Mouse (Mus musculus): ENCODE measurements around the gene Cpne8.

Cpne8 gene

DNA sequence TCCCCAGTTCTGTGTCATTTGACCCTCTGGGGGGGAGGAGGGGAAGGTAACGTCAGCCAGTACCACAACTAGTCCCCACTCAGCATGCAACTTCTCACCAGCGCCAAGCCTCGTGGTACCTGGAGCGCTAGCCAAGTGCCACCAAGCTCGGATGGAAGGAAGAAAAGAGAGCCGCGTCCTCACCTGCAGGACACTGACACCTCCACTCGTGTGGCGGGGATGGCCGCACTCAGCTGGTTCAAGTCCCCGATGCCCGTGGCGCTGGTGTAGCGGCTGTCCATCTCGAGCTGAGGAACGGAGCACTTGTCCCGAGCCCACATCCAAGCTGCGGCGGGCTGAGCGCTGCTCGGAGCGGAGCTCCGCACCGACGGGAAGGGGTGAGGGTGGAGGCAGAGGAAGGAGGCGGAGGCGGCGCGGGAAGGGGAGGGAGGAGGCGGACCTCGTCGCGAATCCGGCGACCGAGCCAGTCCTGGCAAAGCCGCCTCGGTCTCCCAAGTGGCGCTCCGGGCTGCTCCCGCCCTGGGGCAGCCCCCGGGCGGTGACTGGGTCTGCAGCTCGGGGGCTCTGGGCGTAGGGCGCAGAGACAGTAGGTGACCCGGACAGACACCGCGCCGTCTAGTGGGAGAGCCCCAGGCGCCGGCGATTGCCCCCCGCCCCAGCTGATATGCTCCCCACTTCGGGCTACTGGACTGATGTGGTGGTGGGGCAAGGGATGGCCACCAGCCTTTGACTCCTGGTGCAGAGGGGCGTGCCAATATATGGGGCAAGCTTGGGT is at the start of gene Cpne8:
Gene Cpne8 (minus strand): TSS at position 448 of the 775 bp plus-strand sequence.
- DNase-seq (ENCODE audit: low read depth, low spot score) = no peak

DNA sequence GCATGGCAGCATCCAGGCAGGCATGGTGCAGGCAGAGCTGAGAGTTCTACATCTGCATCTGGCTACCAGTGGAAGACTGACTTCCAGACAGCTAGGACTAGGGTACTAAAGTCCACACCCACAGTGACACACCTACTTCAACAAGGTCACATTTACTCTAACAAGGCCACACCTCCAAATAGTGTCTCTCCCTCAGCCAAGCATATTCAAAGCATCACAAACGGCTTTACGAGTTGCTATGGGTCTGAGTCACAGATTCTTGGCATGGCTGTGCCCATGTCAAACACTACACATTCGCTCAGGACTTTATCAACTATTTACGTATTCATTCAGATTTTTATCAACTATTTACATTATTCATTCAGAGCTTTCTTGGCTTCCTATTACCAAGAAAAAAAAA is 38.5 kb upstream of the Cpne8 start:
- no peak for DNase-seq (ENCODE audit: low read depth, low spot score)

DNA sequence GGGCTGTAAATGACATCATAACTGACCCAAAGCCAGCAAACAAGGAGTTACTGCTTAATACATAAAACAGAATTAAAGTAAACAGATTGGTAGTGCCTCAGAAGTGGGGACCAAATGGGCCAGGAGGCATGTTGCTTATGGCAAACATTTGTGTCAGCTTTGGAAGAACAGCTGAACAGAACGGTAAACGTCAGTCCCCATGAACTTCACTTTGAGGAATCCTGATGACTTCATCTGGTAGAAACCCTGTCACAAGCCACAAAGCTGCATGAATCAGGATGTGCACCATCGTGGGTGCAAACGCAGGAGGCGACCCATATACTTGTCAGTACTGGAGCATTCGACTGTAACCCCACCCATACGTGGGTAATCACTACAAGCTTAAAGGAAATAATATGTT is 30.1 kb upstream of the Cpne8 start:
- DNase-seq (ENCODE audit: low read depth, low spot score) = no peak

DNA sequence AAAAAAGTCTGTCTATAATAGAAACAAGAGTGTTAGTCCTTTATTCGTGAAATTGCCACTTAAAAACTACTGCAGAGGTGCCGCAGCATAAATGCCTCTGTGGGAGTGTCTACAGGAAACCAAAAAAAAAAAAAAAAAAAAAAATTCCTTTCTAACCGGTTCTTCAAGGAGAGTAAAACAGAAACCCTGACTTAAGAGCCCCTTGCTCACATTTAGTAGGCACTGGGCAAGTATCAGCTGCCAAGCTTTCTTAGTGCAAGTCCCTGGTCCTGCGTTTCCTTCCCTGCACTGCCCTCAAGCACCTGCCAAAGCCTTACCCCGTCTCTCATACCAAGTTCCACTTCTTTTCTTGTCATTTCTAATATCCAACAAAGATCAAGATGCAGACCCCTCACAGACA is 25.1 kb upstream of the Cpne8 start:
- no peak for DNase-seq (ENCODE audit: low read depth, low spot score)

DNA sequence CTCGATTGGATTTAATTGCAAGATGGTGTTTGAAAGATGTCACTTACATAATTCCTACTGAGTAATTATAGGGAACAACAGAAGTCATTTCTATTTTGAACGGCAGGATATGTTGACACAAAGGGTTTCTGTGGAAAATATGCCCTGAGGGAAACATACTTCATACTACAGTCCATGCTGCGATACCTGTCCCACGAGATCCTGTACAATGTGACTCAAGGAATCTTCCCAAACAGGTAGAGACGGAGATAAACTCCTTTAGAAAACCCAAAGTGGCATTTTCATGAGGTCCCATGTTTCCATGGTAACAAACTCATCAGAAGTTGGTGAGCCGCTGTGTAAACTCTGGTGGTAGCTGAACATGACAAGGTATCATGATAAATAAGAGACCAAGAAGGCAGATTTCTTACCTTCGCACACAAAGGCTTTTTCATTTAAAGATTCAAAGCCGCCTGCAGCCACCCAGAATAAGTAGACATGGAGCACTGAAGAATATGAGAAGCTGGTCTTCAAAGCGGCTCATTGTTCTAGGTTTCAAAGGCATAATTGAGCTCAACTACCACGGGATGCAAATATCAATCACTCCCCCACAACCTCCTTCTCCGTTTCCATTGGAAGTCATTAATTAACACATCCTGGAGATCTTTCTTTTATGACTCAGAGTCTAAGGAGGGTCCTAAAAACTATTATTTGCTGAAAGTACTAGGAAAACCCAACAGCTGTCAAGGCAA is 24.4 kb upstream of the Cpne8 start:
- DNase-seq (ENCODE audit: low read depth, low spot score) = no peak

DNA sequence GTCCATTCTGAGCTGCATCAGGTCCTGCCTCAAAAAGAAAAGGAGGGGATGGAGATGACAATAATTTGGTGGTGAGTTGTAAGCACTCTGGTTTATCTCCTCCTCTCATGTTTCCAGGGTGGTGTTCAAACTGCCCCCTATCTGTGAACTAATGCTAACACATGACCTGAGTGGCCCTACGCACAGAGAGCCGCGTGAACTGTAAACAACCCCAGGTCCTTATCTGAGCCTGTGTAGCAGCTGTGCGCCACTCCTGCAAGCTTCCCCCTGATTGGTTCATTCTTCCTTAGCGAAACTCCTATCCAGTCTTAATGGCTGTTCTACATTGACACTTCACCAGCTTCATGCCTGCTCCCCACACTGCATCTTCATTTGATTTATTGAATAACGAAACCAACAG is 7.5 kb upstream of the Cpne8 start:
- no peak for DNase-seq (ENCODE audit: low read depth, low spot score)

DNA sequence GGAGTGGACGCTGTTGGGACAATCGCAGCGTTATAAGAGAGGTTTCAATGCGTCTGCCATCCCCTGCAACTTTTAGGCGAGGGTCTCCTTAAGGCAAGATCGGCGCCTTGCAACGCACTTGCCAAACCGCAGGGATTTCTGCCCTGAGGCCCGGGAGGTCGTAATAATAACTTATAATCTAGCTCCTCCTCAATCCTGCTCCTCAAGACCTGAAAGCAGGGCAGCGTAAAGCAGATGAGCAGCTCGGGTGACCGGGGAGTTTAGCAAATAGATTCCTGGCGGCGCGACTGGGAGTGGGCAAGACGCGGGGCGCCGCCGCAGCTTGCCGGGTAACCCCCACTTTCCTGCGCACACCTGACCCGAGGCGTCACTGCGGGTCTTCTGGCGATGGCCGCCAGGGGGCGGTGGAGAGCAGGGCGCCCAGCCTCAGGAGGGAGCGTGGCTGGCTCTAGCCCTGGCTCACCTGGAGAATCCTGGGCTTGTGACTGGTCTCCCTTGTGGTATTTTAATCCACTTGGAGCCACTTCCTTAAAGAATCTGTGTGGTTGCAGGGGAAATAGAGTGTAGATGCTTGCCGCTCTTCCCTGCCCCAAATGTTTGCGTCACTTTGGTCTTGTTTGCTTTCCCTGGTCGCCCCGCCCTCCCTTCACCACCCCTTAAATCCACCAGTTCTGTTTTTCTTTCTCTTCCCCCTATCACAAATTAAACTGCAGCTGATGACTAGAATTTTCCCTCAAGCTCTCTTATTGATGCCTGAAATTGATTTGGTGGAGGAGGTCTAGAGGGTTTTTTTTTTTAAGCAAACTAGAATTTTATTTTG is 738 bp upstream of the Cpne8 start:
- no peak for DNase-seq (ENCODE audit: low read depth, low spot score)

DNA sequence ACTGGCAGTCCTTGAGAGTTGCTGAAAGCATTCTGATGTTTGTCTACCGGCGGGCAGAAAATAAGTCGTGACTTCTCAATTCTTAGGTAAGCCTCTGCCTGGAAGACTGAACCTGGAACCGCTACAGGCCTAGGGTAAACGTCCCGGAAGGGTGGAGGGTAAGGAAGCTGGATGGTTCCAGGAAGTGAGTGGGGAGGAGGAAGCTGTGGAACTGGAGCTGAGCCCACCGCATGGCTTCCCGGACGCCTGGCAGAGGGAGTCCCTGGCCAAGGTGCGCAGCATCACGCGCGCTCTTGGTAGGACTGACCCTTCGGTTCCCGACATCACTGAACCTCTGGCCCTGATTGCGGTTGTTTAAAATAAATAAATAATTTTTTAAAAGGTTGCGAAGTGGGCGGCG is 744 bp downstream of the Cpne8 start:
- DNase-seq (ENCODE audit: low read depth, low spot score) = no peak

DNA sequence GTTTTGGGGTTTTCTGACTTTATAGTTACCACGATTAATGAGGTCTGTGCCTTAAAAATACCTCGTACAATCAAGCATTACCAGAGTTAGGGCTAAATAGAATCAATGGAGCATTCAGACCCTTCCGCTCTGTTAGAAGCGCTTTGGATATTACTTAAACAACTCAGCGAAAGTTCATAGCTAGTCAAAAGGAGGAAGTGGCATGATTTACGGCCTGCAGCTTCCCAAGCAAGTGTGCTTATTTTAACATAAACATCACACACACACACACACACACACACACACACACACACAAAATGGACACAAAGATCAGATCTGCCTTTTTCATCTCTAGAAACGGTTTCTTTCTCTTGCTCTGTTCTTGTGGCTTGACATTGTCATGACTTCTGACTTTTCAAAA is 9.7 kb downstream of the Cpne8 start:
- no peak for DNase-seq (ENCODE audit: low read depth, low spot score)

DNA sequence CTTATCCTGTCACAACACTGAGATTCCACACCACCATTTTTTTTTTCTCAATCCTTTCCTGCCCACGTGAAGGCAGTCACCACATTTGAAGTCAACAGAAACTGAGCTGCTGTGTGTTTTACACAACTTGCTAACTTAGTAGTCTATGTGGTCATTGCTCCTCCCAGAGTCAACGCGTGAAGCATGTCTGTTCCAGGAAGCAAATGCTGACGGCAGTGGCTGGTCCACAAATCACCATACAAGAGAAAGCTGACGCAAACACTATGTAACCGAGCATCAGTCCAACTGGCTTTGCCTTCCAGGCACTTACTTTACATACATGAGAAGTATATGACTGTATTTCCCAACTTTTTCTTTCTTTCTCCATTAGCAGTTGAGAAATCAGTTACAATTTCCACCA is 12.3 kb downstream of the Cpne8 start:
- no peak for DNase-seq (ENCODE audit: low read depth, low spot score)

DNA sequence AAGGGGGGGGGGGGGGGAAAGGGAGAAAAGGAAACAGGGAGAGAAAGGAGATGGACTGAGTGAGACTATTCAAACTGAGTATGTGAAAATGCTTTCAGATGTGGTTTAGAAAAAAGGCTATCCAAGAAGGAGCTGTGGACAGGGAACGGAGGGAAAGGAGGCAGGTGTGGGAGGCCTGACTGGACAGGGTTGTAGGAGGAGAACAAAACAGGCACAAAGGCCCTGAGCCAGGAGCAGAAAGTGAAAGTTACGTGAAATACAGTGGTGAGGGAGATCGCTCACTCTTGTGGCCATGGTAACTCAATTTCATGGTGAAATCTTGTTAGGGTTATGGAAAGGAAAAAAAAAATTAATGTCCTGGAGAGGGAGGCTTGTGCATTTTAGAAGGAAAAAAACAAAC is 14.6 kb downstream of the Cpne8 start:
- DNase-seq (ENCODE audit: low read depth, low spot score) = no peak

DNA sequence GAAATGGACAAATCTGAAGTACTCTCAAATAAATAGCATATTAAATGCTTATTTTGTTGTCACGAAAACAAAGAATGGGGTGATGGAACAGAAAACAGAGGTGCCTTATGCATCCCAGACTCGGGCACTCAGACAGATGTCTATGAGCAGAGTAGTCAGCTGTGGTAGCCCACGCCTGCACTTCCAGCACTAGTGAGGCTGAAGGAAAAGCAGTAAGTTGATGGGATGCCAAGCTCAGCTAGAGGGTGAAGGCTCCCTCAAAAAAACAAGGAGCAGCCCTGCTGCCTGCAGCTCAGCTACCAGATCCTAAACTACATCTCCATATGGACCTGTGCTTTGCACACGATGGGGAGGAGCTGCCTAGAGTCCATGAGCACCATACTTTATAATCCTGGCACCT is 15.6 kb downstream of the Cpne8 start:
- no peak for DNase-seq (ENCODE audit: low read depth, low spot score)

DNA sequence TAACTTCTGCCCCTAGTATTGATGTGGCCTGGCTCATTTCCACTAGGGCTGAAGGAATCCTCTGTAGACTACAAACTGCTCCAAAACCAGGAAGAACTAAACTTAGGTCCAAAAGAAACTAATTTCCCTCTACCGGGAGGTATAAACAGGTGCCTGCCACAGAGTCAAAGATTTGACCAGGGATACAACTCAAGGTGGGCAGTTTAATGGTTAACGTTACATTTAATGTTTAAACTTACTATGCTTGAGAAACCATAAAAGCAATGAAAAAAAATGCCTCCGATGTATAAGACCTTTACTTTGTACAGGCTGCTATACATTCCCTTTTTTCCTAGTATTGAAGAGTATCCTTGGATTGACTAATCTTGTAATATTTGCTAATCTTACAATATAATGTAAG is 18.5 kb downstream of the Cpne8 start:
- DNase-seq (ENCODE audit: low read depth, low spot score) = no peak

DNA sequence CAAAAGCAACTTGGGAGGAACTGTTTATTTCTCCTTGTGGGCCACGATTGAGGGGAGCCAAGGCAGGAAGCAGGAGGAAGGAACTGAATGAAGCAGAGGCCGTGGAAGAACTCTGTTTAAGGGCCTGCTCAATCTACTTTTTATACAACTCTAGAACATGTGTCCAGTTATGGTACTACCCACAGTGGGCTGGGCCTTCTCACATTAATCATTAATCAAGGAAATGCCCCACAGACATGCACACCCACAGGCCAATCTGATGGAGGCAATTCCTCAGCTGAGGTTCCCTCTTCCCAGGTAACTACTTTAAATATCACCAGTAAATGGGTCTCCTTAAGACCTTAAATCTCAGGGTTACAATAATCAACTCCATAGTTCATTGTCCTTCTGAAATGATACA is 21.2 kb downstream of the Cpne8 start:
- no peak for DNase-seq (ENCODE audit: low read depth, low spot score)

DNA sequence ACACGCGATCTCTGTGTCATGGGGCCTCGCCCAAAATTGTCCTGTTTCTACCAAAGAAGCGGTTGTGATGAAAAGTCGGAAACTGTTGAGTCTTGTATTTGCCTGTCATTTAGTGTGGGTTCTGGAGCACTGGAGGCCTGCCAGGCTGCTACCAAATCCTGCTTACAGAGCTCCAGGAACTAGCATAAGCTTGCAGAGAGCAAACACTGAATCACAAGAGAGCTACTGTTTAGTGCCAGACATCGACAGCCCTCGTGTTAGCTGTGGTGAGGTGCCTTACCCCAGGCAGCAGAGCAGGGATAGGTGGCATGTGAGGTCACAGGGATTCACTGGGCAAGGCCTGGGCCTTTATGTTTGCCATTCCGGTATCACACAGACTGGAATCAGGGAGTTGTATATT is 22.7 kb downstream of the Cpne8 start:
- DNase-seq (ENCODE audit: low read depth, low spot score) = no peak

DNA sequence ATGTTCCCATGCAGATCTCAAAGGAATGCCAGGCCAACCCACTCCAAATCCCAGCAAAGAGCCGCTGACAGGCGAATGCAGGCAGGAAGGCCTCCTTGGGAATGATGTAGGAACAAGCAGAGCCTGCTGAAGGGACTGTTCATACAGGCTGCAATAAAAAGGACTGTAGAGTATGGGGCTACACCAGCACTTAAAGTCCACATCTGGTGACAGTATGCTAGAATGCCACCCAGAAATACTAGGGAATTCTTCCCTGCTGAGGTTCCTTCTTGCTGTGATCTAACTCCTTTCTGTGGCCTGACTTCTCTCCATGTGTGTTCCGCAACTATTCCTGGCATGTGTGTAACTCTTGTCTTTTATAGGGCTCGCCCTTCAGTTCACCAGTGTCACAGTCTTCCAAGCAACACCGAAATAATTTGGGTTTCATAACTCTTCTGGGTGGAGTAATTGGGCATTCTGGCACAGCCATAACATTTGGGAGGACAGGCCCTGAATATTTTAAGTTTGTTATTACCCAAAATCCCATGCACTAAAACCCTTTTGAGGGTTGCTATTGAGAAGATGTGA is 32.1 kb downstream of the Cpne8 start:
- DNase-seq (ENCODE audit: low read depth, low spot score) = no peak

DNA sequence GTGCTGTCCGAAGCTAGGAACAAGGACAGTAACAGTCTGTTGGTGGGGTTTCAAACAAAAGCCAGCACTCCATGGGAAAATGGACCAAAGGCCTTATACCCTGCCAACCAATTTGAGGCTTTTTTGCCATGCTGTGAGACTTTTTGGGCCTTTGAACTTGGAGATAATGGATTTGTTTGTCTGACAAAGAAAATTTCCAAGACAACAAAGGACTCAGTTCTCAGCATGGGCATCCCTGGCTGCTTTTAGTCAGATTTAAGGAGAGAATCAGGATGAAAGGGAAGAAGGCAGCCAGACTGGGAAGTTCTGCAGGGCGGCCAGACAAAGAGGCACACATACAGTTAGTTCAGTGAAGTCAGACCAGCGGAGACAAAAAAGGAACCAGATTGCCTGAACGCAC is 32.9 kb downstream of the Cpne8 start:
- DNase-seq (ENCODE audit: low read depth, low spot score) = no peak

DNA sequence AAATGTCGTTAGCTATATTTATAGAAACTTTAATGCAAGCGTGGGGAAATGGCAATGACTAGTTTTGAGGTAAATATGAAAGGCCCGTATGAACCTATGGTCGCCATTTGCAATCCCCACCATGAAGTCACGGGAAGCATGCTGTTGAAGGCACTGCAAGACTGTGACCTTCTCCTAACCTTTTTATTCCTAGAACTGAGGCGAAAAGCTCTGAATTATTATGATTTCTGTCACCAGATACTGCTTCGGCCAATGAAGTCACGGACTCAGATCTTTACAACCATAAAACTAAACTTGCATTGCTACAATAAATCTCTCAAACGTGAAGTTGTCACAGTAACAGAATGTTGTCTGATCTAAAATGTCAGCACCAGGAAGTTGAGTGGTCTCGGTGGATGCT is 33.4 kb downstream of the Cpne8 start:
- DNase-seq (ENCODE audit: low read depth, low spot score) = no peak

DNA sequence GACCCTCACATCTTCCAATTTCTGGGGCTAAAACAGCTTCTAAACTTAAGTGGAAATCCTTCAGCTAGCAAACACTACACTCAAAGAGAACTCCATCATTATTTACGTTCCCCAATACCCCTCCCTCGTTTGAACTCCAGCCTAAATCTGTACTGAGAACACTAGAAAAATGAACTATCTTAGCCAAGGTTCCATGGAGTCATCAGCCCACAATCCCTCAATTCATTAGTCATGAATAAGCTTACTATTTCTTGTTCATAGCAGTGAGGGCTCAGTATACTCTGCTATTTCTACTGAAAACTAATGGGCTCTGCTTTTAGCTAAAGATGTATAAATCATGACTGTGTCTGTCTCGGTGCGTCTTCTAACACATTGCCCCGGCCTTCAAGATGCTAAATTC is 55.0 kb downstream of the Cpne8 start:
- no peak for DNase-seq (ENCODE audit: low read depth, low spot score)

DNA sequence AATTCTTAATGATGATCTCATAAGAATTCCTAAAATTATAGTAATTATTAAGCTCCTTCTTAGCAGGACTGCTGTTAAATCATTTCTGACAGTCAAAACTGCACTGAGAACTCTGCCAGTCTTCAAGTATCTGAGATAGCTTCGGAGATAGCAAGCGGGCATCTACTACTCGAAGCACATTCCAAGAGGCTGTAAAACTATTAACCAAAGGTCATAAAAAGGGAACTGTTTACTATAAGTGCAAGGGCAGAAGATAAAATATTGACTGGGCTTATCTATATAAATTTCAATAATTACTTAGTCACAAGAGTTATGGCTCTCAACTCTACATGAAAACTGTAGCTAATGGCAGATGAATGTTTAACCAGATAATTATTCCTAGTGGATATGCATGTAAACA is 57.2 kb downstream of the Cpne8 start:
- DNase-seq (ENCODE audit: low read depth, low spot score) = no peak

DNA sequence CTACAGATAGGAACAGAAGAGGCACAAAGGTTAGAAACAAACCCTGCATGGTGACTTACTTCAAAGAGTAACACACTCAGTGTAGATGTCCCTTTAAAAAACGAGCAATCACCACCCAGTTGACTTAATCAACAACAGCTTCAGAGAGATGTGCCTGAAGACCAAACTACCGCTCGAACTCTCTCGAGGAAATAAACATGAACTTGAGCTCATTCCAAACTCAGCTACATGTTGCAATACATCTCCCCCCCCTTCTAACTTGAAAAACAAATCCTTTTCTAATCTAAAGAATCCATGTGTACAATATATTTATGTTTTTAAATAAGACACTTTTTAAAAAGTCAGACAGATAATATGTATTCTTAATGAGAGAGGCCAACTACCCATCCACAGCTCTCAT is 59.5 kb downstream of the Cpne8 start:
- no peak for DNase-seq (ENCODE audit: low read depth, low spot score)

DNA sequence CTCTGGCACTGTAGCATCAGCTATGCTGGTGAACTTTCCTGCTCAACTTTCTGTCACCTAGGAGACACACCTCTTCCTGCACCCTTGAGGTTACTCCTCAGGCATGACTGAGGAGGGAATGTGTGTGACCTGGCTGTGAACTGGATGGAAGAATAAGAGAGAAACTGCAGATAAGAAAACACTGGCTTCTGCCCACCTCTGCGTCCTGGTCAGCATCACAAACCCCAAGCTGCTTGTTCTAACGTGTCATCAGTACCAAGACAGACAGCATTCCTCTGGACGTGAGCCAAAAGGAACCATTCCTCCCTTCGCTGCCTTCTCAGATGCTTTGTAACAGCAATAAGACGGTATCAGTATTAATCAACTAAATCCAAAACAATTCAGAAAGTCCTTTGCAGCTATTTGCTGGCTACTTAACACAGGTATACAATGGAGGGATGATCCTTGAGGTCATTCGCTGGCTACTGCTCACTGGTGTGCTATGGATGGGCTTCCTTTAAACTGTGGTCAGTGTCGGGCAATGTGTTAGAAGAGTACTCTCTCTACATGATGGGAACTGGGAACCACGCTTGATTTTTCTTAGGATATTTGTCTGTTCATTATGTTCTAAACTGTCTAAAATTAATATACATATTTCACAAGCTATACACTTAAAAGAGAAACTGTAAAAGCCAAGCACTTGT is 63.0 kb downstream of the Cpne8 start:
- DNase-seq (ENCODE audit: low read depth, low spot score) = no peak
